Mouse (Mus musculus) bone marrow, adult 2 months (tissue): ENCODE measurements at regions not wholly inside any gene's neighbourhood (a gene's known extent, or its start where the extent isn't known, plus 50 kb on each side); places are given as distances from the start of the nearest gene placed in this dataset.
"Not testable (repeated sequence)": the region's sequence is repeated elsewhere in the genome, so short reads cannot be mapped to it uniquely, and the experiment has no call there.

Source experiments
- H3K27ac ChIP-seq: fragments of 200-500 bp; 2 replicates; pipeline ENCODE4 v1.5.1; 2012; ENCODE audit warnings: low read depth, mild to moderate bottlenecking, control low read depth, inconsistent platforms, low read length; ENCODE audit not compliant: control insufficient read depth, poor library complexity, insufficient read depth
- H3K4me1 ChIP-seq: fragments of 200-500 bp; 2 replicates; pipeline ENCODE4 v1.6.1; 2011; ENCODE audit warnings: low read length; ENCODE audit not compliant: control insufficient read depth, insufficient read depth
- H3K4me3 ChIP-seq: fragments of 200-500 bp; replicated peaks from 2 replicates; pipeline ENCODE3; 2011; ENCODE audit warnings: mild to moderate bottlenecking, low read depth, low read length, control low read depth; ENCODE audit not compliant: control insufficient read depth
- CTCF ChIP-seq: fragments of 200-500 bp; IDR thresholded peaks from 2 replicates; pipeline ENCODE4 v1.5.1; 2011; ENCODE audit warnings: low read length, control low read depth; ENCODE audit not compliant: control insufficient read depth, insufficient read depth
- POLR2A ChIP-seq: fragments of 200-500 bp; IDR thresholded peaks from 2 replicates; pipeline ENCODE4 v1.6.1; 2011; ENCODE audit warnings: low read depth, mild to moderate bottlenecking, control low read depth, low read length, borderline replicate concordance; ENCODE audit not compliant: control insufficient read depth
- WGBS: fragments of 180-500 bp; shearing (Covaris S2); methylation state at CpG from one replicate; pipeline ENCODE4 v1.1.7; 2018; 5-methylcytosine and 5-hydroxymethylcytosine counted together

DNA sequence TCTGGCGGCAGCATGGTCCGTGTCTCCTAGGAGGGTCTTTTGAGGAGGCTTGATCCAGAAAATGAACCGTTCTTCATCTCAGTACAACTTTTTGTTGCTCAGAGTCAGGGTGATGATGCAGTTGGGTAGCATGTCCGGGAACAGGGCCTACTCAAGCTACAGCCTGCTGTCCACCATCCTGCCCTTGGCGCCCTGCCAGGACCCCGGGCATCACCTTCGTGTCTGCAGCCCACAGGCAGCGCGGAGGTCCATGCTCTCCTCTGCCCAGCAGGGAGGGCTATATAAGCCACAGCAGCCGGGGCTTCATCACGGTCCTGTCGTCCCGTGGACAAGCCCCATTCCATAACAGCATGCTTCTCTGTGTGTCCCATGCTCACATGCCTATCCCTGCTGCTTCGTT lies 107.1 kb upstream of the Klf3 start:
- H3K27ac ChIP-seq, result no peak overlapping the region
- WGBS, result 85% methylated on average over 14 of the region's 14 CpGs
- H3K4me1 ChIP-seq, result peaks cover 2% of the 10 kb centered on the region
- TF ChIP-seq CTCF (no peak), POLR2A (no peak)
- no peak overlapping the region for H3K4me3 ChIP-seq

DNA sequence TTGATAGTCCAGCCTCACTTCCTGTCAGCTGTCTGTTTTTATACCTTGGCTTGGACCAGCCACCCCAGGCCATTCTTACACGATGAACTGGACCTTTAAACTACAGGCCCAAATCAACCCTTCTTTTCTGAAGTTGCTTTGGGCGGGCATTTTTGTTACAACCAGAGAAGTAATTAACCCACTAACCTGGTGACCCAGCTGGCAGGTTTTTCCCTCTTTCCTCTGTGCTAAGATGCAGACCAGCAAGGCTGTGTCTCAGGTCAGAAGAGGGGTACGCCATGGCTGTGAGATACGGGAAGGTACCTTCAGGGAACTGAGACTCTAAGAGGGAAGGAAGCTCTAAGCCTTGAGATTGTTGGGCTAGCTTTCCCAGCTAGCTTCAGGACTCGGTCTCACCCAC lies 105.7 kb upstream of the Klf3 start:
- H3K4me3 ChIP-seq, result no peak overlapping the region
- no peak overlapping the region for H3K27ac ChIP-seq
- TF ChIP-seq CTCF (no peak), POLR2A (no peak)
- WGBS, result 84% methylated on average over 5 of the region's 5 CpGs
- H3K4me1 ChIP-seq, result peaks cover 6% of the 10 kb centered on the region

DNA sequence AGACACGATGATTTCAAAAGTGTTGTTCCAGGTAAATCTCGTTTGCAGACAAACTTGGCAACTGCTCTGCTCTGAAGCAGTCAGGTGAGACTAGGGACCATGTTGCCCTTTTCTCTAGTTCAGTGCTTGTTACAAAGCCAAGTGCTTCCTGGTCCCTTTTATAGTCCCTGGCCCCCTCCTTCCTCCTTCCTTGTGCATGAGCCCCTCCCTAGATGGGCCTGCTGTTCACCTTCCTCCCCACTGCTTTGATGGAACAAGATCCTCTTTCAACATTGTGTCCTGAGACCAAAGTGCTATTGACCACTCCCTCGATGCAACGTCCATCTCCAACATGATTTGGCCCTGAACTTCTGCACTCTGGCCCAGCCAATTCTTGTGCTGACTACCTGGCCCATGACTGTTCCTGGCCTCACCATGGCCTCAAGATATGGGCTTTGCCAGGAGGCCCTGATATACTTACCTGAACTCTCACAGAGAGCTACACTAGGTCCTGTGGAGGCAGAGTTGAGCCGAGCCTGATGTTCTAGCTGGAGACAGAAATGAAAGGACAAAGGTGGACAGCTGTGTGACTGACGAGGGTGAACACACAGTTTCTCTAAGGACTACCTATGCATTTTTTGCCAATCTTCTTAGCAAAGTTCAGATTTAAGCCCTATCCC lies 104.6 kb upstream of the Klf3 start:
- TF ChIP-seq POLR2A (no peak), CTCF (no peak)
- H3K4me3 ChIP-seq, result no peak overlapping the region
- WGBS, result 81% methylated on average over 6 of the region's 6 CpGs
- peaks cover 8% of the 10 kb centered on the region for H3K4me1 ChIP-seq
- H3K27ac ChIP-seq, result no peak overlapping the region

DNA sequence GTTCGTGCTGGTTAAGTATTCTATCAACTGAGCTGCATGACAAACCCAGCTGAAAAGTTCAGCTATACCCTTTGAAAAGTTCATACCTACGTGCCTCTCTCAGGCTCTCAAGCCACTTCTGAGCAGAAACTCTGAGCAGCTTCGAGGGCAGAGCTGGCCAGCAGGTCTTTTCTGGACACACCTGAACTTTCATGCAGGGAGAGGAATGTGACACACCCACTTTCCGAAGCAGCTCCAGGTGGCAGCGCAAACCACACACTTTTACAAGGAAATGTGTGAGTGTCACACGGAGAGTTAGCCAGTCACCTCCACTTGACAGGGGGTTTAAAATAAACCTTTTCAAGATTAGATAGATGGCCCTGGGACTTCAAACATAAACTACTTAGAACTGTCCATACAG lies 103.2 kb upstream of the Klf3 start:
- Histone ChIP-seq H3K27ac (no peak overlapping the region), H3K4me3 (no peak overlapping the region), H3K4me1 (peaks cover 8% of the 10 kb centered on the region)
- 87% methylated on average over 6 of the region's 6 CpGs for WGBS
- no peak for TF ChIP-seq POLR2A
- no peak for TF ChIP-seq CTCF

DNA sequence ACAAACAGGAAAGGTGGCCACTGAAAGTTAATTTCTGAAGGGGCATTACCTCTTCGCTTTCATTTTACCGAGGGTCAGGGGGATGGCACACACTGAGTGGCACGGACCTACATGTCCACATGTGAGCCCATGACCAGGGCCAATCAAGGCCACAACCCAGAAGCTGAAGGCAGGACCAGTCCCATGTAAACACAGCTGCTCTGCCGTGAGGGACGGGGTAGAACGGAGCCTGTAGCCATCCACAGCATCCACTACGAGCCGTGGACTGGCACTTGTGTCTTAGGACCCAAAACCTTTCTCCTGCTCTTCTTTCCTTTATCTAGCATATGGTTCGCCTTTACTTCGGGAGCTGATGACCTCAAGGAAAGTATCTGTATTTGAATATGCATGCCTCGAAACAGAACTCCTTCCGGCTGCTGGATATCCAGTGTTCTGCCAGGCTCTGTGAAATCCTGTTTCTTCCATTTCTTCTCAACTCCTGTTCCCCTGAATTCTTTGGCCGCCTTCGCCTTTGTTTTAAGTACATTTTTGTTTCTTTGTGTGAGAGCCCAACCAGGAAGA lies 101.9 kb upstream of the Klf3 start:
- Histone ChIP-seq H3K4me3 (no peak overlapping the region), H3K27ac (no peak overlapping the region), H3K4me1 (peaks cover 8% of the 10 kb centered on the region)
- WGBS, result 76% methylated on average over 14 of the region's 14 CpGs
- TF ChIP-seq CTCF (no peak), POLR2A (no peak)

DNA sequence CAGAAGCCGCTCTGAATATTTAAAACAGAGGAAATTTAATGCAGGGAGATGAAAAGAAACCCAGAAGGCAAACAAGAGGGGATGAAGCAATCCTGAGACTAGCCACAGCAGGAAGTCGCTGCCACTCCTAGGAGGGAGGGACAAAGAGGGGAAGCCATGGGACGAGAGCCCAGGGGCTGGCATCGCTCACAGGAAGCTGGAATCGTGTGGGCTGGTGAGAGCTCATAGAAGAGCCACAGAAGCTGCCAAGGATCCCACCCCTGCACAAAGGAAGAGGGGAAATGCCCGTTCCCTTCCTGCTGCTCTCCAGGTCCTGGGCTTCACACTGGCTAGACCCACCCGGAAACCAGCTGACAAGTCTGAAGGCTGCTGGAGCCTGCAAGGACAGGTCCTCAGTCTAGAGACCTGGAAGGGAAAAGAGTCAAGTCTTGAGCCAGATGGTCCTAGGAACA lies 101.4 kb upstream of the Klf3 start:
- TF ChIP-seq POLR2A, result peak; percentile 15; the same call in 1 of the 2 replicates
- no peak for TF ChIP-seq CTCF
- Histone ChIP-seq H3K4me3 (peak overlapping the region; percentile 48), H3K27ac (peak overlapping the region; percentile 69), H3K4me1 (peaks cover 8% of the 10 kb centered on the region)
- 5% methylated on average over 7 of the region's 7 CpGs for WGBS

DNA sequence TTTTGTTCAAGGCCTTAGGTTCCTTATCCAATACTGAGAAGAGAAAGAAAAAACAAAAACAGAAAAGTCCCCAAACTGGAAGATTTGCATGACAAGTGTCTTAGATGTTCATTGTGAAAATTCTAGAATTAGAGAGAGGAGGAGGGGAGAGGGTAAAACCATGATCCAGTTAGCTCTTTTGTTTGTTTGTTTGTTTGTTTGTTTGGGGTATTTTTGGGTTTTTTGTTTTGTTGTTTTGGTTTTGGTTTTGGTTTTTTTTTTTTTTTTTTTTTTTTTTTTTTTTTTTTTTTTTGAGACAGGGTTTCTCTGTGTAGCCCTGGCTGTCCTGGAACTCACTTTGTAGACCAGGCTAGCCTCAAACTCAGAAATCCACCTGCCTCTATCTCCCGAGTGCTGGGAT lies 100.8 kb upstream of the Klf3 start:
- H3K27ac ChIP-seq, H3K4me1 ChIP-seq, H3K4me3 ChIP-seq: not testable (repeated sequence)
- WGBS, result 67% methylated on average over 1 of the region's 1 CpGs

DNA sequence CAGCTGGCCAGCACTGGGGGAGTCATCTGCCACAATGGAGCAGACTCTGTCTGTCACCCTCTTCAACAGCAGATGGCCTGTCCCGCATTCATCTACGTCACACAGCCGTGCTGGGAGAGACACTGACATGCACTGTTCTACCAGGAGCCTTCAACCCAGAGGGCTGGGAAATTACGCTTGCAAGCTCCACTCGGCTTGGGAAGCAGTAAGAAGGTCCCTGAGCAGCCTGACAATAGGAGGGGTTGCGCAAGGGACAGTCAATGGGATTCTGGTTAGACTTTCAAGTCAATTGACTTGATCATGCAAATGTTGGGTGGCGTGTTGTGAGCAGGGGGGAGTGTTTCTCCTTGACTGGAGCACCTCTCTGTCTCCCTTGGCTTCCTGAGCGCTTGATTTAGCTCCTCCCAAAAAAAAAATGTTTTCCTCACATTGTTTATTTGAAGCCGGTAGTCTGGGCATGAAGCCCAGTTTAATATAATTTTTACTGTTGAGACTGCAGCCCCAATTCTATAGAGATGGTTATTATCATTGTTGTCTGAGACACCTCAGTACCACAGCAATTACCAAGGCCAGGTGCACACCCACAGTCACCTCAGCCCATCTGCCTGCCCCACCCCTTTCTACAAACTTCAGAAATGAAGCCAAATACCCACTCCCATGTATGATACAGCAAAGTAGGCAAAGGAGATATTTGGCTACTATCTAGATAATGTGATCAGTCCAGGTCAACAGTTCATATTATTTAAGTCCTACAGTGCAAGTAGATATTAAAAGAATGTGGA lies 99.9 kb upstream of the Klf3 start:
- WGBS, result 70% methylated on average over 9 of the region's 9 CpGs
- Histone ChIP-seq H3K4me1 (peaks cover 8% of the 10 kb centered on the region), H3K4me3 (no peak overlapping the region), H3K27ac (no peak overlapping the region)
- TF ChIP-seq POLR2A (no peak), CTCF (no peak)

DNA sequence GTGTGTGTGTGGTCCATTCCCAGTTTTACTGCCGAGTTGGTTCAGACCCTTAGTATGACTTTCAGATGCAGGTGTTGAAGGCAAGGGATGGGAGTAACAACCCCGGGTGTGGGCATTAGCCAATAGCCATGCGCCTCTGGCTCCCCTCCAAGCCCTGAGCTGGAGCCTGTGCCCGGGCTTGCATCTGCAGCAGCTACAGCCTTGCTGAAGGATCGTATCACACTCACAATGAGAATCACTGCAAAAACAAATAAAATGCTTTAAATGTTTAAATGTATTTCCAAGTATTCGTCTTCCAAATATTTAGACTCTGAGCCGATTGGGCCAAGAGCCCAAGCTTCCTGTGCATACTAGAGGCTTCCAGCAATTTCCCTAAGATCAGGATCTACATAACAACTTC lies 99.0 kb upstream of the Klf3 start:
- TF ChIP-seq CTCF, result no peak
- no peak overlapping the region for H3K4me3 ChIP-seq
- H3K27ac ChIP-seq, result no peak overlapping the region
- H3K4me1 ChIP-seq, result peaks cover 6% of the 10 kb centered on the region
- 58% methylated on average over 7 of the region's 7 CpGs for WGBS
